Mouse (Mus musculus): ENCODE measurements around the gene Col15a1. TPM values are rescaled to one million over a fixed set of nuclear protein-coding genes. Genes with fewer than 3 reads are reported as not detected.

Col15a1 gene
- polyA plus RNA-seq, 1 experiment from 2014 or later: 11.9 TPM

GRCm38 (mm10) chr4:47303340-47303998 is 95.5 kb downstream of the Col15a1 start:
- Histone ChIP-seq H3K27me3 (no peaks in the 10 kb centered on the region), H3K4me2 (no peak overlapping the region), H3K36me3 (no peaks in the 10 kb centered on the region), H3K9ac (replicated peaks) (no peak overlapping the region), H3K4me3 (replicated peaks) (no peak overlapping the region), H3K4me1 (replicated peaks) (no peaks in the 10 kb centered on the region; the same call in 1 of the 2 replicates), H3K9me3 (0 out of 2 replicates have a peak, but pooled peaks cover 3% of the 10 kb centered on the region), H3K27ac (no peak overlapping the region)
- WGBS: 69% methylated on average over 5 of the region's 5 CpGs
- ATAC-seq (ENCODE audit: insufficient number of reproducible peaks, insufficient read depth, low FRiP score, low TSS enrichment, low read depth): no peak

- Histone ChIP-seq H3K4me2 (no peak overlapping the region), H3K4me3 (replicated peaks) (no peak overlapping the region), H3K27ac (no peak overlapping the region), H3K27me3 (no peaks in the 10 kb centered on the region), H3K4me1 (replicated peaks) (0 out of 2 replicates have a peak, but pooled peaks cover 3% of the 10 kb centered on the region), H3K36me3 (no peaks in the 10 kb centered on the region), H3K9me3 (no peaks in the 10 kb centered on the region), H3K9ac (replicated peaks) (no peak overlapping the region)
- ATAC-seq (ENCODE audit: insufficient number of reproducible peaks, insufficient read depth, low FRiP score, low TSS enrichment, low read depth): no peak
- 79% methylated on average over 12 of the region's 12 CpGs for WGBS
These were observed 102.1 kb downstream of the Col15a1 start for GRCm38 (mm10) chr4:47309886-47310625.

GRCm38 (mm10) chr4:47310812-47311211 is 102.9 kb downstream of the Col15a1 start:
- 82% methylated on average over 6 of the region's 6 CpGs for WGBS
- H3K4me3 ChIP-seq (replicated peaks): no peak overlapping the region
- H3K27ac ChIP-seq: no peak overlapping the region
- H3K4me2 ChIP-seq: no peak overlapping the region
- no peak for ATAC-seq (ENCODE audit: insufficient number of reproducible peaks, insufficient read depth, low FRiP score, low TSS enrichment, low read depth)
- H3K9ac ChIP-seq (replicated peaks): no peak overlapping the region
- H3K27me3 ChIP-seq: no peaks in the 10 kb centered on the region
- H3K9me3 ChIP-seq: no peaks in the 10 kb centered on the region
- no peaks in the 10 kb centered on the region for H3K36me3 ChIP-seq
- H3K4me1 ChIP-seq (replicated peaks): 0 out of 2 replicates have a peak, but pooled peaks cover 3% of the 10 kb centered on the region

GRCm38 (mm10) chr4:47311467-47311866 is 103.5 kb downstream of the Col15a1 start:
- WGBS: 87% methylated on average over 6 of the region's 6 CpGs
- H3K4me2 ChIP-seq: no peak overlapping the region

GRCm38 (mm10) chr4:47311929-47312328 is 104.0 kb downstream of the Col15a1 start:
- no peaks in the 10 kb centered on the region for H3K27me3 ChIP-seq
- H3K9me3 ChIP-seq: no peaks in the 10 kb centered on the region
- no peak overlapping the region for H3K27ac ChIP-seq
- H3K9ac ChIP-seq (replicated peaks): no peak overlapping the region
- 64% methylated on average over 7 of the region's 7 CpGs for WGBS
- H3K36me3 ChIP-seq: no peaks in the 10 kb centered on the region
- H3K4me1 ChIP-seq (replicated peaks): 0 out of 2 replicates have a peak, but pooled peaks cover 3% of the 10 kb centered on the region
- ATAC-seq (ENCODE audit: insufficient number of reproducible peaks, insufficient read depth, low FRiP score, low TSS enrichment, low read depth): no peak
- no peak overlapping the region for H3K4me2 ChIP-seq
- no peak overlapping the region for H3K4me3 ChIP-seq (replicated peaks)

More at GRCm38 (mm10) chr4:47311467-47311866, 103.5 kb downstream of the Col15a1 start:
- 0 out of 2 replicates have a peak, but pooled peaks cover 3% of the 10 kb centered on the region for H3K4me1 ChIP-seq (replicated peaks)
- no peak overlapping the region for H3K27ac ChIP-seq
- ATAC-seq (ENCODE audit: insufficient number of reproducible peaks, insufficient read depth, low FRiP score, low TSS enrichment, low read depth): no peak
- no peaks in the 10 kb centered on the region for H3K9me3 ChIP-seq
- no peaks in the 10 kb centered on the region for H3K36me3 ChIP-seq
- H3K4me3 ChIP-seq (replicated peaks): no peak overlapping the region
- H3K9ac ChIP-seq (replicated peaks): no peak overlapping the region
- no peaks in the 10 kb centered on the region for H3K27me3 ChIP-seq

GRCm38 (mm10) chr4:47312676-47313075 is 104.7 kb downstream of the Col15a1 start:
- Histone ChIP-seq H3K9ac (replicated peaks) (no peak overlapping the region), H3K27ac (no peak overlapping the region), H3K4me1 (replicated peaks) (0 out of 2 replicates have a peak, but pooled peaks cover 3% of the 10 kb centered on the region), H3K4me3 (replicated peaks) (no peak overlapping the region), H3K27me3 (no peaks in the 10 kb centered on the region), H3K36me3 (no peaks in the 10 kb centered on the region), H3K4me2 (no peak overlapping the region), H3K9me3 (no peaks in the 10 kb centered on the region)
- ATAC-seq (ENCODE audit: insufficient number of reproducible peaks, insufficient read depth, low FRiP score, low TSS enrichment, low read depth): no peak
- WGBS: 77% methylated on average over 14 of the region's 14 CpGs

- H3K27ac ChIP-seq: no peak overlapping the region
- no peak overlapping the region for H3K9ac ChIP-seq (replicated peaks)
- no peaks in the 10 kb centered on the region for H3K36me3 ChIP-seq
- WGBS: 85% methylated on average over 8 of the region's 8 CpGs
- no peaks in the 10 kb centered on the region for H3K9me3 ChIP-seq
- H3K4me3 ChIP-seq (replicated peaks): no peak overlapping the region
- no peak overlapping the region for H3K4me2 ChIP-seq
- H3K27me3 ChIP-seq: no peaks in the 10 kb centered on the region
- ATAC-seq (ENCODE audit: insufficient number of reproducible peaks, insufficient read depth, low FRiP score, low TSS enrichment, low read depth): no peak
- H3K4me1 ChIP-seq (replicated peaks): 0 out of 2 replicates have a peak, but pooled peaks cover 3% of the 10 kb centered on the region
These were observed 105.9 kb downstream of the Col15a1 start for GRCm38 (mm10) chr4:47313710-47314410.

GRCm38 (mm10) chr4:47315458-47315857 is 107.5 kb downstream of the Col15a1 start:
- Histone ChIP-seq H3K4me3 (replicated peaks) (no peak overlapping the region), H3K27ac (no peak overlapping the region), H3K4me2 (no peak overlapping the region), H3K27me3 (no peaks in the 10 kb centered on the region), H3K9ac (replicated peaks) (no peak overlapping the region), H3K4me1 (replicated peaks) (0 out of 2 replicates have a peak, but pooled peaks cover 3% of the 10 kb centered on the region), H3K9me3 (no peaks in the 10 kb centered on the region), H3K36me3 (no peaks in the 10 kb centered on the region)
- no peak for ATAC-seq (ENCODE audit: insufficient number of reproducible peaks, insufficient read depth, low FRiP score, low TSS enrichment, low read depth)
- WGBS: 87% methylated on average over 2 of the region's 2 CpGs

GRCm38 (mm10) chr4:47316432-47316831 is 108.5 kb downstream of the Col15a1 start:
- Histone ChIP-seq H3K4me3 (replicated peaks) (no peak overlapping the region), H3K9ac (replicated peaks) (no peak overlapping the region), H3K27ac (no peak overlapping the region), H3K4me1 (replicated peaks) (0 out of 2 replicates have a peak, but pooled peaks cover 3% of the 10 kb centered on the region), H3K36me3 (no peaks in the 10 kb centered on the region), H3K27me3 (no peaks in the 10 kb centered on the region), H3K9me3 (no peaks in the 10 kb centered on the region), H3K4me2 (no peak overlapping the region)
- ATAC-seq (ENCODE audit: insufficient number of reproducible peaks, insufficient read depth, low FRiP score, low TSS enrichment, low read depth): no peak
- WGBS: 73% methylated on average over 6 of the region's 6 CpGs

- H3K36me3 ChIP-seq: no peaks in the 10 kb centered on the region
- H3K9ac ChIP-seq (replicated peaks): no peak overlapping the region
- H3K4me1 ChIP-seq (replicated peaks): no peaks in the 10 kb centered on the region
- no peak overlapping the region for H3K27ac ChIP-seq
- no peak overlapping the region for H3K4me2 ChIP-seq
- WGBS: 82% methylated on average over 10 of the region's 10 CpGs
- no peak for ATAC-seq (ENCODE audit: insufficient number of reproducible peaks, insufficient read depth, low FRiP score, low TSS enrichment, low read depth)
- no peaks in the 10 kb centered on the region for H3K9me3 ChIP-seq
- H3K4me3 ChIP-seq (replicated peaks): no peak overlapping the region
- H3K27me3 ChIP-seq: no peaks in the 10 kb centered on the region
These were observed 111.8 kb downstream of the Col15a1 start for GRCm38 (mm10) chr4:47319561-47320321.
